Mouse (Mus musculus) embryonic fibroblast, embryonic 13.5 days (primary cell): Measurements from ENCODE around the gene Pdzrn4. TPM values are rescaled to one million over a fixed set of nuclear protein-coding genes. Genes with fewer than 3 reads are reported as not detected.

Experiments used
- H3K27ac ChIP-seq: 2 replicates; pipeline ENCODE4 v1.5.1; 2012; ENCODE audit warnings: low read length, control low read depth, inconsistent platforms; ENCODE audit not compliant: insufficient read depth
- H3K4me1 ChIP-seq: 2 replicates; pipeline ENCODE4 v1.6.1; 2011; ENCODE audit warnings: low read length; ENCODE audit not compliant: control insufficient read depth, insufficient read depth
- H3K4me3 ChIP-seq: 2 replicates; pipeline ENCODE4 v1.5.1; 2011; ENCODE audit warnings: mild to moderate bottlenecking, control low read depth, low read length; ENCODE audit not compliant: insufficient read depth
- CTCF ChIP-seq: IDR thresholded peaks from 2 replicates; pipeline ENCODE4 v1.5.1; 2011; ENCODE audit warnings: mild to moderate bottlenecking, control low read depth, low read length, moderate library complexity, borderline replicate concordance; ENCODE audit not compliant: insufficient read depth
- POLR2A ChIP-seq: IDR thresholded peaks from 2 replicates; pipeline ENCODE4 v1.6.1; 2011; ENCODE audit warnings: low read depth, mild to moderate bottlenecking, control low read depth, low read length, moderate library complexity
- polyA plus RNA-seq: library from polyadenylated mRNA; stranded (reverse); fragments of >200 nt; gene quantifications from 2 replicates; pipeline ENCODE4 v1.2.4, GENCODE M21; 2011; ENCODE audit warnings: low read depth; ENCODE audit not compliant: missing spikeins, insufficient read length

Gene Pdzrn4
- polyA plus RNA-seq, 1 experiment, result 0.76 TPM

- no peak overlapping the region for H3K4me3 ChIP-seq
- H3K4me1 ChIP-seq, result no peaks in the 10 kb centered on the region
- no peak overlapping the region for H3K27ac ChIP-seq
- TF ChIP-seq POLR2A (no peak), CTCF (no peak)
Measured at GRCm38 (mm10) chr15:92416141-92416540, 19.5 kb downstream of the Pdzrn4 start.

DNA sequence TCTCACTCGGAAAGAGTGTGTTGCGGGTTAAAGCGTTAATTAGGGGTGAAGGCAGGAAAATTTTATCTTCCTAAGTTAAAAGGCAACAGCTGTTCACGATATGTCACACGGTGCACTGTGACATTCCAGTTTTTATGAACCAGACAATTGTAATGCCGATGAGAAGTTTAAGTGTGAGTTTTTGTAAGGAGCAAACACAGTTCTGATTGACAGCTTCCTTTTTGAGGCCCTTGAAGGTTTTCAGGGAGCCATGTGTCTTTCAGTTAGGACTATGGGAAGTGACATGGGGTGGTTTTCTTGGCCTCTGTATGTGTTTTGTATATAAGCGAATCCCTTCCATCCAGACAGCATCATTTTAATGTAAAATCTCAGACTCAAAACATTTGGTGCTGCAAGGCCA is 20.0 kb downstream of the Pdzrn4 start:
- no peak overlapping the region for H3K27ac ChIP-seq
- H3K4me1 ChIP-seq, result no peaks in the 10 kb centered on the region
- TF ChIP-seq CTCF (no peak), POLR2A (no peak)
- no peak overlapping the region for H3K4me3 ChIP-seq

DNA sequence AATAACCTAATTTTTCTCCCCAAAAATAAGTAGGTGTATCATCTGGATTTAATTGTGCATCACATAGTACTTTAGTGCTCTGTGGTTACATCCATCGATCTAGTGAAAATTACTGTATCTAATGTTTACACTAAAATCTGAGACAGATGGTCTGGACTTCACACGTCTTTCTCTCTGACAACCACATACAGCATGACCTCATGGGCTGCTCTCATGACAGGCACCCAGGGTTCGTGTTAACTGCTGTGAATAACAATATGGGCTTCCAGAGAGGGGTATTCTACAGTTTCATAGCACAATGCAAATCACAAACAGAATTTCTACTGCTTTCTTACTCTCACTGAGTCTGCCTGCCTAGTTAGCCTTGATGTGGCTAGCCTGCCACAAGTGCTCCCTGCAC is 20.4 kb downstream of the Pdzrn4 start:
- no peaks in the 10 kb centered on the region for H3K4me1 ChIP-seq
- no peak for TF ChIP-seq POLR2A
- no peak for TF ChIP-seq CTCF
- H3K4me3 ChIP-seq, result no peak overlapping the region
- H3K27ac ChIP-seq, result no peak overlapping the region

GRCm38 (mm10) chr15:92434605-92435004 is 37.9 kb downstream of the Pdzrn4 start:
- Histone ChIP-seq H3K4me1 (no peaks in the 10 kb centered on the region), H3K27ac (no peak overlapping the region), H3K4me3 (no peak overlapping the region)
- TF ChIP-seq POLR2A (no peak), CTCF (no peak)

- Histone ChIP-seq H3K27ac (no peak overlapping the region), H3K4me1 (no peaks in the 10 kb centered on the region), H3K4me3 (no peak overlapping the region)
- TF ChIP-seq CTCF (no peak), POLR2A (no peak)
Measured at GRCm38 (mm10) chr15:92435306-92435705, 38.6 kb downstream of the Pdzrn4 start.

DNA sequence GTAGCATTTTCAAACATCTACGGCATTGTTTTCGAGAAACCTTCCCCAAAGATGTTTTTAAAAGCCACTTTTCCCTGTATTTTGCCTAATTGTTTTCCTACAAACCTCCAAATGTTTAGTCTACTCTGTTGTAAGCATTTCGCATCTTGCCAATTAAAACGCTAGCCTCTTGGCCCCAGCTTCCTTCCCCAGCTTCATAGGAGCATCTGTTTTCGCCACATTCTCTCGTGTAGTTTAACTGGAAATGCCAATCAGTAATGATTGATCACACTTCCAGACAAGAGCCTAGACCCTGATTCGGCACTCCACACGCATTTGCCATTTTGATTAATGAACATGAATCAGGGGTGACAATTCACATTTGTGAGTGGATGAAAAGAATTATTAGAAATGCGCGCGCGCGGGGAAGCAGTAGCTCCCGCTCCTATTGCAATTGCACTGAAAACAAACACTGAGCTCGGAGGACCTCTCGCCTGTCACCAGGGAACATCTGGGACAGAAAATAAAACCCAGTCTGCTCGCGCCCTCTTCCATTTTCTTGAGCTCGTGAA is 45.0 kb downstream of the Pdzrn4 start:
- TF ChIP-seq POLR2A, result no peak
- no peak for TF ChIP-seq CTCF
- H3K27ac ChIP-seq, result no peak overlapping the region
- no peaks in the 10 kb centered on the region for H3K4me1 ChIP-seq
- no peak overlapping the region for H3K4me3 ChIP-seq

DNA sequence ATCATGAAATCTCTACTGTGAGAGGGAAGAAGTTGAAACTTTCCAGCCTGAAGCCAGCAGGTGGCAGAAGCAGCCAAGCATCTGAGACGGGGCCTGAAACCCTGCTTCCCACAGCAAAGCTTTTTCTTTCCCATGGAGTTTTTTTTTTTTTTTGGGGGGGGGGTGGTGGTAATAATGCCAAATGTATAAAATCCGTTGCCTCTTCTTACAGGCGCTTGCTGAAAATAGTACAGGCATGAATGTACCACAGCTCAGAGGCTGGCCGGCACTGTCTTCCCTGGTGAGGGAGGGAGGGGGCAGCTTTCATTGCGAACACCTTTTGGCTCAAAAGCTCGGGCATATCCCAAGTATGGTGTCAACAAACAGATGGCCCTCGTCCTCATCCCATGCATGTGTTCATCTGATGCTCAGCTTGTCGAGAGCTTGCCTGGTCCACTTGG is 51.0 kb downstream of the Pdzrn4 start:
- Histone ChIP-seq H3K27ac (no peak overlapping the region), H3K4me3 (no peak overlapping the region), H3K4me1 (no peaks in the 10 kb centered on the region)
- TF ChIP-seq CTCF (peak; percentile 51; the same call in 1 of the 2 replicates), POLR2A (no peak)

DNA sequence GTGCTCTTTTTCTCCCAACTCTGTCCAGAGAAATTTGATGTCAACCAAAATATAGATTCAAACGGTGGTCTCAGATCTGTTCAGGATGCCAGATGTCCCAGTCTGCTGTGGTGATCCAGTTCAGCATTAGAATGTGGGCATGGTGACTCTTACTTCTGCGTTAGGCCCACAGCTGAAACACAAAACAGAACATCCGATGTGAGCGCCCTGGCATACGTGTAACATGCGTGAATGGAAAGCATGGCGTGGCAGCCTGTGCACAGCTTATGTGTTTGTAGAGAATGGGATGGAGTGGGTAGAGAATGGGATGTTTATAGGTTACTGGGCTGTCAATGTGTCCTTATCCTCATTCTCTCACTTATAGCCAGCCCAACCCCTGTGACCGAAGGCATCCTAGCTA is 52.4 kb downstream of the Pdzrn4 start:
- no peaks in the 10 kb centered on the region for H3K4me1 ChIP-seq

DNA sequence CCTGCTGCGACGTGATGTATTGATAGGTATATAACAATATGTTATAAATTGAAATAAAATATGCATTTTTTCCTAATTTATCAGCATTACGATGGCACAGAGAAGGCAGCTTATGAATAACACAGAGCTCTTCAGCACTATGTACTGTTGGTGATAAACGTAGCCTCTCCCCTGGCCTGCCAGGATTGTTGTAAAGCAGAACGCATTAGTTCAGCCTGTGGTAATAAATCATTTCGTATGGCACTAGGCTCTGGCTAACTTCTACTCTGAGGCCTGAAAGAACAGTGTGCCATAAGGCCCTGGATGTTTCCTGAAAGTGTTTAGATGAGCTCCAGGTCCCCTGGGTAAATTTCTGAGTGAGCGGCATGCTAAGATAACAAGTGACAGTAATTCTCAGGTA is 55.9 kb downstream of the Pdzrn4 start:
- H3K4me3 ChIP-seq, result no peak overlapping the region
- H3K4me1 ChIP-seq, result no peaks in the 10 kb centered on the region
- no peak overlapping the region for H3K27ac ChIP-seq
- TF ChIP-seq CTCF (no peak), POLR2A (no peak)

More for the DNA sequence above, 52.4 kb downstream of the Pdzrn4 start:
- no peak overlapping the region for H3K27ac ChIP-seq
- H3K4me3 ChIP-seq, result no peak overlapping the region
- TF ChIP-seq CTCF (no peak), POLR2A (no peak)

DNA sequence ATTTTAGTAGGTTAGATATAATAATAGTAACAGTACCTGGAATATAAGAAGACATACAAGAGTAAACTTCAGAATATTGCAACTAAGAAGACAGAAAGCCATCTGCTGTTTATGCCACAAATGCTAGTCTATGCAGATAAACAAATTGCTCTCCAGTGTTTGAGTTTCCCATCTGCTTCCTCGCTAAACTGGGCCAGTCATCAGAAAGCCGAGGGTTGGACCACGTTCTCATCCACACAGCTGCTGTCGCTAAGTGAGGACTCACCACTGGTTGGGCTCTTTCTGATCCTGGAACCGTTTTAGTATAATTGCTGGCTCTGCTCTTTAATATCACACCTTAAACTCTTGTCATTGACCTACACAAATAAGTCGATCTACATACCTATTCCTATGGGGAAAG is 85.5 kb downstream of the Pdzrn4 start:
- Histone ChIP-seq H3K4me3 (no peak overlapping the region), H3K4me1 (no peaks in the 10 kb centered on the region), H3K27ac (no peak overlapping the region)
- TF ChIP-seq POLR2A, result no peak
- TF ChIP-seq CTCF, result no peak
